In the genomic region with DNA sequence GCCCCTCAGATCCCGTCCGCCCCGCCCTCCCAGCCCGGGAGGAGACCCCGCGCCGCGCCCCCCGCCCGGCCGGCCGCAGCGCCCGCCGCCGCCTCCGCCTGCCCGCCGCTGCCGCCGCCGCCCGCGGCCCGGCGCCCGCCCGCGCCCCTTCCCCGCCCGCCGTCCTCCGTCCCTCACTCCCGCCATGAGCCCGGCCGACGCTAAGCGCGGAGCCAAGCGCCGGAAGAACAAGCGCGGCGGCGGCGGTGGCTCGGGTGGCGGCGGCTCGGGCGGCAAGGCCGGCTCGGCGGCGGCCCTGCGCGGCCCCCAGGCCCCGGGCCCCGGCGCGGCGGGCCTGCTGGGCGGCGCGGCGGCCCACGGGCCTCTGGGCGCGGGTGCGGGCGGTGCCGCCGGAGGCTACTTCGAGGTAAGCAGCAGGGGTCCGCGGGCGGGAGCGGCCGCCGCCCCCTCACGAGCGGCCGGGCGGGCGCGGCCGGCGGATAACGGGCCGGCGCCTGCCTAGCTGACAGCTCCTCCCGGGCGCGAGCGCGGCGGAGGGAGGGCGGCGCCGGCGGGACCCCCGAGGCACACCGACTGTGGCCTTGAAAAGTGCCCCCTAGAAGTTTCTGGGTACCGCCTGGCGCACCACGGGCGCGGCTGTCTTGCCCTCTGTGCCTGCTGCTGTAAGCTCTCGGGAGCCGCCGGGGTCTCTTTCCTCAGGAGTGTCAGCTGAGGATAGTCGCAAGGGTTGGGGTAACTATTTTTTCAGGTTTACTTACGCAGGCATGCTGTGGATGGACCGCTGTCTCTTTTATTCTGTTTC, we compare ENCODE assay signal across 8 mouse cellular contexts. TPM values are rescaled to one million over a fixed set of nuclear protein-coding genes. Genes with fewer than 3 reads are reported as not detected.
DNase-seq lines count a peak whose midpoint lies in the region; ATAC-seq and TF ChIP-seq lines count a peak whose summit lies in the region.

No protein-coding gene starts in this region.

- H3K4me3 ChIP-seq in ES-Bruce4 (ENCODE audit: low read depth, low read length): peak overlapping the region; percentile 76
- peak overlapping the region; percentile 97 for H3K4me3 ChIP-seq in forebrain, embryonic 11.5 days (ENCODE audit: low read depth, low read length)
- H3K4me3 ChIP-seq in heart, postnatal 0 days (ENCODE audit: low read depth, low read length): peak overlapping the region; percentile 81
- peak overlapping the region; percentile 91 for H3K4me3 ChIP-seq in lung, embryonic 14.5 days (ENCODE audit: low read depth, low read length)

- H3K9me3 ChIP-seq in ES-Bruce4 (replicated peaks; ENCODE audit: control insufficient read depth, insufficient read depth, low read length, poor library complexity, severe bottlenecking): no peaks in the 10 kb centered on the region
- H3K9me3 ChIP-seq in forebrain, embryonic 11.5 days (ENCODE audit: control insufficient read depth, low read length): no peaks in the 10 kb centered on the region
- no peaks in the 10 kb centered on the region for H3K9me3 ChIP-seq in heart, postnatal 0 days (replicated peaks; ENCODE audit: control insufficient read depth, low read length)
- no peaks in the 10 kb centered on the region for H3K9me3 ChIP-seq in lung, embryonic 14.5 days (ENCODE audit: low read depth, low read length)

- H3K9ac ChIP-seq in ES-Bruce4 (ENCODE audit: low read depth, poor library complexity, severe bottlenecking): peak overlapping the region; percentile 97
- H3K9ac ChIP-seq in forebrain, embryonic 11.5 days (ENCODE audit: low read length): peak overlapping the region; percentile 84
- peak overlapping the region; percentile 99 for H3K9ac ChIP-seq in heart, postnatal 0 days (replicated peaks; ENCODE audit: low read depth, low read length)
- peak overlapping the region; percentile 97 for H3K9ac ChIP-seq in lung, embryonic 14.5 days

- under 1% methylated on average over 41 of the region's 114 CpGs for WGBS in forebrain, embryonic 11.5 days
- WGBS in heart, postnatal 0 days: under 1% methylated on average over 83 of the region's 114 CpGs
- under 1% methylated on average over 102 of the region's 114 CpGs for WGBS in lung, embryonic 14.5 days

- no peak for TF ChIP-seq POLR2A in ES-Bruce4 (IDR thresholded peaks at IDR 0.05; ENCODE audit: insufficient read depth, low read length)

- peak; percentile 37 for DNase-seq in brain, adult 2 months (ENCODE audit: low read depth, low spot score)
- peak; percentile 75 for DNase-seq in forebrain, embryonic 11.5 days (ENCODE audit: low spot score)
- no peak for DNase-seq in heart, postnatal 0 days (ENCODE audit: low spot score)
- DNase-seq in layer of hippocampus, adult 9-11 months: peak; percentile 32
- peak; percentile 42 for DNase-seq in lung, embryonic 14.5 days
- DNase-seq in right cerebral cortex, adult 18-20 months: peak; percentile 26
- peak; percentile 48 for DNase-seq in urinary bladder, adult 2 months (ENCODE audit: low spot score)

- peak overlapping the region; percentile 63 for H3K4me2 ChIP-seq in forebrain, embryonic 11.5 days (ENCODE audit: low read depth, low read length, severe bottlenecking)
- peak overlapping the region; percentile 91 for H3K4me2 ChIP-seq in heart, postnatal 0 days (ENCODE audit: low read depth, low read length)
- H3K4me2 ChIP-seq in lung, embryonic 14.5 days: peak overlapping the region; percentile 81

- no peaks in the 10 kb centered on the region for H3K36me3 ChIP-seq in ES-Bruce4 (ENCODE audit: control insufficient read depth, insufficient read depth, low read length, poor library complexity, severe bottlenecking)
- no peaks in the 10 kb centered on the region for H3K36me3 ChIP-seq in forebrain, embryonic 11.5 days (ENCODE audit: control insufficient read depth, insufficient read depth, low read length)
- H3K36me3 ChIP-seq in heart, postnatal 0 days (replicated peaks; ENCODE audit: control insufficient read depth, insufficient read depth, low read length): no peaks in the 10 kb centered on the region
- H3K36me3 ChIP-seq in lung, embryonic 14.5 days (ENCODE audit: insufficient read depth): 0 out of 2 replicates have a peak, but pooled peaks cover 4% of the 10 kb centered on the region

- TF ChIP-seq CTCF in ES-Bruce4 (IDR thresholded peaks at IDR 0.05; ENCODE audit: low read depth, low read length): no peak
- TF ChIP-seq CTCF in heart, postnatal 0 days (IDR thresholded peaks at IDR 0.05; ENCODE audit: low read depth): no peak
- TF ChIP-seq CTCF in lung, embryonic 14.5 days (IDR thresholded peaks at IDR 0.05; ENCODE audit: low read depth): no peak

- no peak for ATAC-seq in forebrain, embryonic 11.5 days (replicated peaks; ENCODE audit: low FRiP score)
- ATAC-seq in heart, postnatal 0 days (ENCODE audit: insufficient read depth, low read depth): peak; percentile 3
- peak; percentile 11; the same call in 1 of the 2 replicates for ATAC-seq in lung, embryonic 14.5 days (ENCODE audit: insufficient read depth)

- no peaks in the 10 kb centered on the region for H3K4me1 ChIP-seq in ES-Bruce4 (ENCODE audit: control insufficient read depth, insufficient read depth, low read length)
- H3K4me1 ChIP-seq in forebrain, embryonic 11.5 days (replicated peaks; ENCODE audit: control insufficient read depth, insufficient read depth, low read length): peaks cover 7% of the 10 kb centered on the region; the same call in 1 of the 2 replicates
- H3K4me1 ChIP-seq in heart, postnatal 0 days (ENCODE audit: control insufficient read depth, insufficient read depth): no peaks in the 10 kb centered on the region
- peaks cover 14% of the 10 kb centered on the region; the same call in 1 of the 2 replicates for H3K4me1 ChIP-seq in lung, embryonic 14.5 days (ENCODE audit: insufficient read depth)

- no peak for TF ChIP-seq EP300 in ES-Bruce4 (IDR thresholded peaks at IDR 0.05; ENCODE audit: insufficient read depth, low read depth, low read length)
- no peak for TF ChIP-seq EP300 in heart, postnatal 0 days (IDR thresholded peaks at IDR 0.05; ENCODE audit: low read depth)

- H3K27me3 ChIP-seq in ES-Bruce4 (ENCODE audit: control insufficient read depth, insufficient read depth, low read length, poor library complexity, severe bottlenecking): no peaks in the 10 kb centered on the region
- no peaks in the 10 kb centered on the region for H3K27me3 ChIP-seq in forebrain, embryonic 11.5 days (ENCODE audit: control insufficient read depth, insufficient read depth, low read length)
- H3K27me3 ChIP-seq in heart, postnatal 0 days (ENCODE audit: control insufficient read depth, insufficient read depth, low read length): no peaks in the 10 kb centered on the region
- H3K27me3 ChIP-seq in lung, embryonic 14.5 days (ENCODE audit: insufficient read depth, low read length): no peaks in the 10 kb centered on the region

- no peak overlapping the region for H3K27ac ChIP-seq in ES-Bruce4 (ENCODE audit: insufficient read depth, low read length)
- H3K27ac ChIP-seq in forebrain, embryonic 11.5 days (ENCODE audit: low read depth, low read length): peak overlapping the region; percentile 25; the same call in 1 of the 2 replicates
- H3K27ac ChIP-seq in heart, postnatal 0 days (ENCODE audit: low read depth): peak overlapping the region; percentile 89
- H3K27ac ChIP-seq in lung, embryonic 14.5 days (ENCODE audit: low read depth): peak overlapping the region; percentile 63

RNA-seq across cellular contexts. Expression of a gene that starts 0.5 kb away (rescaled TPM):
- 38.3 and 40.2 TPM in 2 replicates for polyA plus RNA-seq in ES-Bruce4 (2011; ENCODE audit: insufficient read depth, insufficient read length, low read depth, missing spikeins)
- 19.6 TPM in 2 replicates for polyA plus RNA-seq in forebrain, embryonic 11.5 days (2014; fragmentation: Nextera tagmentation; extraction: Ambion mirVana)
- 31.0 and 44.3 TPM in 2 replicates for total RNA-seq in heart, postnatal 0 days (2014; rRNA removed; ENCODE audit: low replicate concordance)
- polyA plus RNA-seq in heart, postnatal 0 days (2015; fragmentation: Nextera tagmentation; extraction: Ambion mirVana): 5.4 TPM in 2 replicates
- polyA plus RNA-seq in lung, embryonic 14.5 days (2014; fragmentation: Nextera tagmentation; extraction: Ambion mirVana): 14.9 and 15.4 TPM in 2 replicates
- polyA plus RNA-seq in urinary bladder, adult 2 months (2012; rRNA removed): 17.1 and 21.2 TPM in 2 replicates

RNA-seq across cellular contexts. Expression of a gene that starts 34.1 kb away (rescaled TPM):
- 210 and 215 TPM in 2 replicates for polyA plus RNA-seq in ES-Bruce4 (2011; ENCODE audit: insufficient read depth, insufficient read length, low read depth, missing spikeins)
- polyA plus RNA-seq in forebrain, embryonic 11.5 days (2014; fragmentation: Nextera tagmentation; extraction: Ambion mirVana): 199 and 201 TPM in 2 replicates
- 82.5 and 85.8 TPM in 2 replicates for total RNA-seq in heart, postnatal 0 days (2014; rRNA removed; ENCODE audit: low replicate concordance)
- polyA plus RNA-seq in heart, postnatal 0 days (2015; fragmentation: Nextera tagmentation; extraction: Ambion mirVana): 55.3 and 61.1 TPM in 2 replicates
- polyA plus RNA-seq in lung, embryonic 14.5 days (2014; fragmentation: Nextera tagmentation; extraction: Ambion mirVana): 196 and 198 TPM in 2 replicates
- 95.1 and 121 TPM in 2 replicates for polyA plus RNA-seq in urinary bladder, adult 2 months (2012; rRNA removed)
